Mouse (Mus musculus) layer of hippocampus, postnatal 36 days (tissue): Measurements from ENCODE around the gene A130010J15Rik. TPM values are rescaled to one million over a fixed set of nuclear protein-coding genes. Genes with fewer than 3 reads are reported as not detected.

Source experiments
- DNase-seq, 2 experiments: peaks; one replicate each; pipeline ENCODE4 v3.0.0; 2022
- total RNA-seq, 2 experiments: library from RNA; stranded (reverse); gene quantifications; 2 replicates each; pipeline ENCODE4 v1.2.3; 2021

A130010J15Rik gene
- total RNA-seq, result 1 to 10 TPM; 4.4 to 5.6 TPM

DNA sequence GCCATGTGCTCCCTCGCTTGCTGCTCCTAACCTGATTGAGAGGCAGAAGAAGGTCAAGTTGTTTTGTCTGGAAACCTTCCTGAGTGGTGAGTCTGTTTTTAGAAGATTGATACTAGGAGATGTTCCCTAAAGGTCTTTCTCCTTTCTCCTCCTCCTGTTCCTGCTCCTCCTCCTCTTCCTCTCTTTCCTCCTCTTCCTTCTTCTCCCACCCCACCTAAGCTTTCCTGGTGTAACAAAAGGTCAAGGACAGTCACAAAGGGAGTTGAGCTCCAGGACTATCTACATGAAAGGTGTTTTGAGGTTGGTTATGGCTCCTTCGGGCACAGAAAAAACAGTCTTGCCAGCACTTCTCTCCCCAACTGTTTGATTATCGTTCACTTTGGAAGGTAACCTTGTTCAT, at the start of gene A130010J15Rik:
Gene A130010J15Rik (plus strand): TSS at position 301 of the 400 bp plus-strand sequence.
- no peak for DNase-seq

DNA sequence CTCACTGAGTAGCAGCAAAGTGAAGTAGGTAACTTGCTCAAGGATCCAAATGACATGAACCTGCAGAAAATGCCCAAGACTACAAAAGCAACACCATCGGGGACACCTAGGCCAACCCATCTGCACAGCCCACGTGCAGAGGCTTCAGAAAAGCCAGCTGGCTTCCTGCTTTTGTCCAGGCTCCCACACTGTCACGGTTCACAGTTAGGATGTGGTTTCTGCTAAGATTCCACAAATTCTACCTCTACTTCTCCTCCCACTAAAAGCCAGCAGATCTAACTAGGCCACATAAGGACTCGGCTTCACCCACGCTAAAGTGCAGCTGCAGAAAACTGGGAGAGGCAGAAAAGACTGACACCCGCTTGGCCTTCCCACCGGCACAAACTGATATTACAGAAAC, 45.1 kb upstream of the A130010J15Rik start:
- no peak for DNase-seq

DNA sequence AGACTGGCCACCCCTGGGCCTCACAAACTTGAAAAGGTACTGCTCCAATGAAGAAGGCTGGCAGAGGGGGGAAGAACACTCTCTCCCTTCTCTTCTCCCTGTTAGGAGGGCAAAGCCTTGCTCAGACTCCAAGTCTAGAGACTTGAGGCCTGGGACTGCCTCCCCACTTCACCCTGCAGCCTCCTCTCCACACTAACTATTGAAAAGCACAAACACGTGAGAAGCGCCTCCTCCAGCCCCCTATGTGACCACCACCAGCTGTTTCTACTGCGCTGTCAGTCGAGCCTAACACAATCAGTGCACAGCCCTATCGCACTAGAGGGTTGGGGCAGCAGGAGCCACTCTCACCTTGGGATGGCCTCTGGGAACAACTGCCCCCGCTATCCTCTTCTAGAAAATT, 44.6 kb upstream of the A130010J15Rik start:
- no peak for DNase-seq

DNA sequence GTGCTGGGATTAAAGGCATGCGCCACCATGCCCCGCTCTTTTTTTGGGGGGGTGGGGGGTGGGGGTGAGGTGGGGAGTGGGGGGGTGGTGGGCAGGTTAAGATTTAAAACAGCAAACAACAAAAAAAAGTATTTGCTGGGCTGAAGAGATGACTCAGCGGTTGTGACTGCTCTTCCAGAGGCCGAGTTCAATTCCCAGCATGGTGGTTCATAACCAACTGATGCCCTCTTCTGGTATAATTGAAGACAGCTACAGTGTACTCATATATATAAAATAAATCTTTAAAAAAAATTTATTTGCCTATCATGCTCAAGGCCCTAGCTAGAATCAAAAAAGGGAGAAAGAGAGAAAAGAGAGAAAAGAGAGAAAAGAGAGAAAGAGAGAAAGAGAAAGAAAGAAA, 42.0 kb upstream of the A130010J15Rik start:
- no peak for DNase-seq

DNA sequence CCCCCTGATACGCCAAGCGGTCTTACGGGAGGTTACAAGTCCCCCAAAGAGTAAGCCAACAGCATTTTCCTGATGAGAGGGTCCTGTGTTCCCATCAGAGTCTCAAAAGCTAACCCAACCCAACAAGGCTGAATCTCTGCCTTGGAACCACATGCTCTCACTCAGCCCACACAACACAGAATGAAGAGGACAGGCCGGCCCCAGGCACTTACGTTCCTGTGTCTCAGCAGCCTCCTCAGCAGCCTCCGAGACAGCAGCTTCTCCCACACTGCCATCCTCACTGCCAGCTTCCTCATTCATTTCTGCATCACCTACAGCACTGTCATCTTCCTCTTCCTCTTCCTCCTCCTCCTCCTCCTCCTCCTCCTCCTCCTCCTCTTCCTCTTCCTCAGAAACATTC, 39.8 kb upstream of the A130010J15Rik start:
- peak in 1 of 2 experiments; percentile 15 for DNase-seq

DNA sequence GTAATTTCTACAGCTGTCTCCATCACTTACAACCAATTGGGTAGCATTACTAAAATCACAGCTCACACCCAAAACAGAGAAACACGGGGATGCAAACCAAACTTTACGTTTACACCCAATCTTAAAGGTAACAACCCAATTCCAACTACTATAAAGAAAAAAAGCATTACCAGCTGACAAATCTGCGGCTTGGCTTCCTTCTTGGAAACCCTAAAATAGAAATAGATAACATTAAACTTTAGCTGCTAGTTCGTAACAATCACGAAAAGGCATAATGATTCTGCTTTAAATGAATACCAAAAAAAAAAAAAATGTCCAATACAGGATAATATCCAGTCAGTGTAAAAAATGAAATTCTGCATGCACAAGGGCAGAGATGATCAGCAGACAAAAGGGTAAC, 38.5 kb upstream of the A130010J15Rik start:
- DNase-seq, result no peak

DNA sequence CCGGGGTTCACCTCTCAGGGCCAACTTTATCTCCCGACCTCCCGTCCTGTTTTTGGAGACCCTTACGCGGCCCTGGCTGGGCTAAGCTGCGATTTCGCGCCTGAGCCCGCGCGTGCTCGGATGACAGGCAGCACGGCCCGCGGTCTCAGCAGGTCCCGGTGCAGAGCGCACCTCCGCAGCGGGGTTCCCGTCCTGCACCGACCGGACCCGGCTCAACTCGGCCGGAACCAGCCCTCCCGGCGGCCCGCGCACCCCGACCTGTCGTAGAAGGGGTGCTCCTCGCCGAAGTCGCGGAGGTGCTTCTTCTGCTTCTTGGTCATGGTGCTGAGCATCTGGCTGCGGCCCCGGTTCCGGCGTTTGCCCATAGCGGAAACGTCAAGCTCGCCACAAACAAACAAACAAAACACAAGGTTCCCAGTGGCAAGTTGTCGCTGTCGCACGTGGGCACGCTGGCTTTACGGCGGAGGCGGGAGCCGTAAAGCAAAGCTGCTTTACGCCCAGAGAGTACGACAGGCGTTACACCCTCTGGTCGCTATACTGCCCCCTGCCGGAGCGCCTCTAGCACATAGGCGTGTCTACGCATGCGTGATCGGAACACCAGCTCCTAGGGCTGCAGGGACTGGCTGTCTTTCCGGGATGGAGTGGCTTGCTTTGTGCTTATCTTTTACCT, 37.9 kb upstream of the A130010J15Rik start, which contains the start of gene Diexf:
Gene Diexf (minus strand): TSS at position 487 of the 670 bp plus-strand sequence.
- DNase-seq, result peak; percentile 92 to 94

DNA sequence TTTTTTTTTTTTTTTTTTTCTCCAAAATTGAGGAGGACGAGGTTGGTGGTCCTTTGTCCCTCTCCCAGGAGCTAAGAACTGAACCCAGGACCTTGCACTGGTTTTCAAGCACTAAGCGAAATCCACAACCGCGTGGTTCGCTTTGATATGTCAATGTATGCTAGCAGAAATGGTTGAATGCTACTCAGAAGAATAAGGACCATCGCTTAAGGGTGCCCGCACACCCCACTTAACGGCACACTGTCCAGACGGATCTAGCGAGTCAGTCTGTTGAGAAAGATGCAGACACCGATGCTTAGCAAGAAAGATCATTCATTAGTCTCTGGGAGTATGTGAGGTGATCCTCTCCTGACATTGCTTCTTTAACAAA, 37.4 kb upstream of the A130010J15Rik start:
- DNase-seq, result no peak

DNA sequence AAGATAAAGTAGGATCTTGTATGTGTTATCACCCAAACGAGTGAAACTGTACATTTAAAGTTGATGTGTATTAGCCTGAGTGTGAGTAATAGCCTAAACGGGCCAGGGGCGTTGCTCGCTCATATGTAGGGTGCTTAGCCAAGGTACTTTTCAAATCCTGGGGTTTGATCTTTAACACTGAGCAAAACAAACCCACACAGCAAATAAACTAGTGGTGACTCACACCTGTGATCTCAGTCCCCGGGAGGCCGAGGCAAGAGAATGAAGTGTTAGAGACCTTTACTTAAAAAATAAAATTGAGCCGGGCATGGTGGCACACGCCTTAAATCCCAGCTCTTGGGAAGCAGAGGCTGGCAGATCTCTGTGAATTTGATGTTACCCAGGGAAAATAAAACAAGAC, 37.0 kb upstream of the A130010J15Rik start:
- no peak for DNase-seq

DNA sequence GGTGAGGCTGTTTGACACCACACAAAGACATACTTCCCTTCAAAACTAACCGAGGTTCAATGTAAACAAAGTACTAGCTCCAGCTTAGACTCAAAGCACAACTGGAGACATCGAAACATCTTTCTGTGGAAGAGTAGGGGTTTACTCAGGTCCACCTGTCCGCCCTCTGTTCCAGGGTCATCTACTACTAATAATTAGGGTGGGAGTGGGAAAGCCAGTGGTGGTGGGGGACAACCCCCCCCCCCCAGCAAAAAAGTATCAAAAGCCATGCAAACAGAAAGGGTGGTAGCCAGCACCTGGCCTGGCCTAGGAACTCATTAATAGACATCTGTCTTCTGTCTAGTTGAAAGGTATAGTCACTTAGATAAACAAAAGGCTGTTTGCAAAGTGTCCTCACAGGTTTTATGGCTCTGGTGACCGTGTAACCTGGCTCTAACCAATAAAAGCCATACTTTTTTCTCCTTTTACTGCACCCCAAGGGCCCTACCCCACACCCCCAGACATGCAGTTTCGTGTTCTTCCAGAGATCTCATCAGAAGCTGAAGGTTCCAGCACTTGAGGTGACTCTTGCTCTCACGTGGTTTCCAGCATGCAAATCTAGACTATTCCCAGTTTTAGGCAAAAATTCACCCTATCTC, 36.4 kb upstream of the A130010J15Rik start:
- DNase-seq, result no peak

DNA sequence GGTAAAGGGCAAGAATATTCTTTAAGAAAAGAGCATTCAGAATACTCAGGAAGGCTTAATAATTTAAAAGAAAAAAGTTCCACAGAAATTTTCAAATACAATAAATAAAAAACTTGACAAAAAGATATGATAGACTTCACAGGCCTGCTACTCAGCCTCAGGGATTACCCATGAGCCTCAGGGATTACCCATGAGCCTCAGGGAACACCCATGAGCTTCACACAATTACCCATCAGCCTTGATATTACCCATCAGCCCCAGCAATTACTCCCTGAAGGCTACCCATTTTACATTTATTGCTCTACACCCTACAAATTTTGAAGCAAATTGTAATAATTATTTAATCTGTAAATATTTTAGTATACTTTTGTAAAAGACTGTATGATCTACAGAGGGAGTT, 35.5 kb upstream of the A130010J15Rik start:
- no peak for DNase-seq

DNA sequence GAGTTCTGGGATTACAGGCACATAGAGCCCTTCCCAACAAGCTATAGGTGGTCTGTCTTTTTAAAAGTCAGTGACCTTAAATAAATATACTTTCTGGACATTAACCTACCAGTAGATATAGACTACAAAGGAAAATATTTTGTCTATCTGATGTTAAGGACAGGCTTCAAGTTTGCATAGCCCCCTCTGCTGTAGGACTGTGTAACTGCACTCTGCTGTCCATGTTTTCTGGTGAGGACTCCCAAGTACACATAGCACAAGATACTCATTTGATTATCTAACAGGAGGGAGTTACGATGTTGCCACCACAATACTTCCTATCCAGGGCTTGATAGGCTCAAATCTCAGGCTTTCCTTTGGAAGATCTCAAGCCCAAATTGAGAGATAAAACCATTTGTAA, 34.1 kb upstream of the A130010J15Rik start:
- no peak for DNase-seq

DNA sequence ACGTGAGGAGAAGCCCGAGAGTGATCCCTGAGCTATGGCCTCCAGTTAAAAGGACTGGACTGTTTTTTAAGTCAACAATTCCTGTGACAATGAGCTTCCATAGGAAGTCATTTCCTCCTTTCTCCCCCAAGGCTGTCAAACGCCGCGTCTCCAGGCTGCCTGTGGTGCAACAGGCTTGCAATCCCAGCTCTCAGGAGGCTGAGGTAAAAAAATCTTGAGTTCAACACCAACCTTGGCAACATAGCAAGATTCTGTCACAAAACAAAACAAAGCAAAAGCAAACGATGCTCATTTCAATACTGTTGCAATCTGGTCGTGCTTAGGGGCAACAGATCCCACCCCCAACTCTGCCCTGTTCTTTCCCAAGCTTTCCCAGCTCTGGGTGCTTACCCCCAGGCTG, 29.8 kb upstream of the A130010J15Rik start:
- no peak for DNase-seq

DNA sequence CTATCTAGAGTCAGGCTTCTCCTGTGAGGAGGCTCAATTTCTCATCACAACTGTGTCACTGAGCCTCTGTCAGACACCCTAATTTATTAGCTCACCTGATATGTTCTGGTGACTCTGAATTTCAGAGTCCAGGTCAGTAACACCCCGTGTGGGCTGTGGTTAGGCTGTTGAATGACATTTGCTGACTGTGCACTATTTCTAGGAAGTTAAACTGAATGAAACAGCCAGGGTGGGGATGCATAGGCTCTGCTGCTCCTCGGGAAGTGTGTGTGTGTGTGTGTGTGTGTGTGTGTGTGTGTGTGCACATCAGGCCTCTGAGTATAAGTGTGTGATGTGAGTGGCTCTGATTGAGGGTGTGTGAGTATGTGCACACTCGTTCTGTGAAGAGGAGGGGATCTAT, 29.2 kb upstream of the A130010J15Rik start:
- no peak for DNase-seq

DNA sequence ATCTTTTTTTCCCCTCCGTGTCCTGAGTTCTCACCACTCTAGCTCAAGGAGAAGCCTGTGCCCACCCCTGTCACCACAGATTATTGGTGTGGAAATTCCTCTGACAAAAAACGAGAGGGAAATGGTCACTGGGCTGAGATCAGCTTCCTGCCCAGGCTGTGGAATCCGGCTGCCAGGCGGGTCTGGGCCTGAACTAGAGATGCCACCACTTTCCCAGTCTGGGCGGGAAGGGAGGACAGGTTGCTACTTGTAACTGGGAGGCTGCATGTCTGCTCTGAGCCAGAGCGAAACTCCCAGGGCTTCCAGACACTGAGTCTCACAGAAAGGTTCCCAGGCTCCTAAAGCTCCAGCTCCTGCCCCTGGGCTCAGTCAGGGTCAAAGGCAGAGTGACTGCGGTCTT, 26.7 kb upstream of the A130010J15Rik start:
- DNase-seq, result no peak

DNA sequence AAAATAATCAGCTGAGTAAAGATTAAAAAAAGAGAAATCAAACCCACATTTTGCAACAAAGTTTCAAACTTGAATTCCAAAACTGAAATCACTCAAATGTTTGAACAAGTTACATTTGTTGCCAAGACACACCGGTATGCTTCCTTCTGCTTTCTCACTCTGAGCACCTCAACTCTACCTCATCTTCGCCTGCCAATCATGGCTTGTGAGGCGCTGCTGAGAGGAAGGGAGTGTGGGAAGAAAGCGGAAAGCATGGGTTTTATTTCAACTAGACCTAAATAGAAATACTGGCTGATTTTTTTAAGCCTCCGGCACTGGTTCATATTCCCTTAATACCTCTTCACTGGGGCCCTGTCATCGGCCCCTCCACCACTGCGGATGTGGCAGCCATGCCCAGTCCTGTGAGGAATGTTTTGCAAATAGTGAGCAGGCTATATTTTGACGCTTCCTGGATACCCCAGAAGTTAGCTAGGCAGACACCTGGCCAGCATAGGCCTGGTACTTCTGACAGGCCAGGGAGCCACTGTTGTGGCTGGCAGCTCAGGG, 25.3 kb upstream of the A130010J15Rik start:
- no peak for DNase-seq

DNA sequence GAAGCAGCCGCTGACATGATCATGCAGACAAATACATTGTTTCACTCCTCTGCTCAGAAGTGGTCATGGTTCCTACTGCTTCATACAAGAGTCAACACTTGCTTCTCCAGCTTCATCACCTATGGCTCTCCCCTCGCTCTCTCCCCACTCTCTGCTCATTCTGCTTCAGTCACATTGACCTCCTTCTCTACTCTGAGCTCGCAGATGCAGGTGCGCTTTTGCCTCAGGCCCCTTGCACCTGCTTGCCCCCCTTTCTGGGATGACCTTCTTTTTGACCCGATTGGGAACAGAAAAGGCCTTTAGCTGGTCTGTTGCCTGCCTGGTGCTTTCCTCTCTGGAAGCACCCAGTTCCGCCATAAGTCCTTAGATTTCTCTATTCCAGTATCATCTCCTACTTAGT, 23.3 kb upstream of the A130010J15Rik start:
- DNase-seq, result no peak

DNA sequence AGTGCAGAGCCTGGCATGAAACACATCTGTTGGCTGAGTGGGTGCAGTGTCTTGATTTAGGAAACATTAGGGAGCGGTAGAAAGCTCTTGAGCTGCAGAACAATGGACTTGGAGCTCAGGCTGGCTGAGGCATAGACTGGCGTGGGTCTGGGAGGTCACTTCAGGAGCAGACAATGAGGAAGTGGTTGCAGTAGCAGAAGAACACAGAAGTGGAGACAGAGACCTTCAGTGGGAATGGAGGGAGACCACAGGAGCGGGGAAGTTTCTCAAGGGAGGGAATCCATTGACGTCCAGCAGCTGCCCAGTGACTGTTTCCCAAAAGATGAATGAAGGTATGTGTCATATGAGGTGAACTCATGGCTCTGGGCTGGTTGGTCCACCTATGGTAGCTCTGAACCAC, 22.7 kb upstream of the A130010J15Rik start:
- no peak for DNase-seq

DNA sequence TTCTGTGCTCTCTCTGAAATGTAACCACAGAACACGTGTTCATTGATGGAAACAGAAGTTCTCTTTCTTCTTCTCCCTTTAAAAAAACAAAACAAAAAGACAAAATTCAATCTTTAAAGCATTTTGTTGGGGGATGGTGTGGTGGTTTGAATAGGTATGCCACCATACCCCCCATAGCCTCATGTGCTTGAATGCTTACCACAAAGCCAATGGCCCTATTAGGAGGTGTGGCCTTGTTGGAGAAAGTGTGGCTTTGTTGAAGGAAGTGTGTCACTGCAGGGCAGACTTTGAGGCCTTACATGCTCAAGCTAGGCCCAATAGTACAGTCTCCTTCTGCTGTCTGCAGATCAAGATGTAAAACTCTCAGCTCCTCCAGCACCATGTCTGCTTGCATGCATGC, 21.4 kb upstream of the A130010J15Rik start:
- DNase-seq, result no peak

DNA sequence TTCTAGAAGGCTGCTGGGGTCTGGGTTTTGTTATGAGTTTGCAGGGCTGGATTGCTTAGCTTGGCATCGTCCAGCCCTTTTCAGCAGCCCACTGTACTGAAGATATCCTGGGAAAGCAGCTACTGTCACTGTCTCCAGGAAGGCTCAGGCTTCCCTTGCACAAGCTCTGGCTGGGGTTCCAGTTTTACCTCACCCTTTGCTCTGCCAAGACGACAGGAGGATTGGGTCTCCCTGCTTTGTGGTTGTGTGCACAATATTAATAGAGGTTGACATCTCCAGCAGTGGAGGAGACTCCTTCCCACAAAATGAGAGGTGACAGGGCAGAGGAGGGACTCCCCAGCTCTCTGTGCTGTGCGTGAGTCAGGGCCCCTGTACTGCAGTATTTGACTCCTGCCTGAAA, 18.6 kb upstream of the A130010J15Rik start:
- no peak for DNase-seq

DNA sequence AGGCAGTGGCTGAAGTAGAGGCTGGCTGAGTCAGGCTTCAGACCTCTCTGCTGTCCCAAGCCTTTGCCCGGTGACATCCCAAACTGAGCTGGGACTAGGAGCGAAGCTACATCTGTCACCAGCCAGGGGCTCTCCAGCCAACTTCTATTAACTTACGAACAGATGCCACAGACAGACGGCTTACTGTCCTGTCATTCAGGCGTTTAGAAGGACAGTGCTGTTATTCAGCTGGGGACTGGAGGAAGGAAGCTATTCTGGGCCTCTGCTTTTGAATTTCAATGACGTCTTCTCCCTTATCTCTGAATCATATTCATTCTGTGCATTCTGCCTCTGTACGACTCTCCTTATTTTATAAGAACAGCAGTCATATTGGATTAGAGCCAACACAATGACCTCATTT, 16.7 kb upstream of the A130010J15Rik start:
- DNase-seq, result peak; percentile 16 to 17

DNA sequence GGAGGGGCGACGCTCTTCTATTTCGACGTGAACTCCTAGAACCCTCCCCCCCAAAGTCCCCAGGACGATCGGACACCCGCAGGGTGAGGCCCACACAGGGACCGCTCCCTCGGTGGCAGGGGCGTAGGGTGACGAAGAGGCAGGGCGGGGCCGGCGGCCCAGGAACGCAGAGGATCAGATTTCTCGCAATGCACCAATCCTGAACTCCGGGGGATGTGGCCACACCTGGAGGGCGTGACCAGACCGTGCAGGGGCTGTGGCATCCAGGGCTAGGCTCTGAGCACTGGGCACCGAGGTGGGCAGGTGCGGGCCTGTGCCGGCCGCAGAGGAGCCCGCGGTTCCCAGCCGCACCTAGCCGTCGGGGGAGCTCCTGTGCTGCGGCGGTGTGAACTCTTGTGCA, 15.0 kb upstream of the A130010J15Rik start, which contains the start of gene Irf6:
Gene Irf6 (plus strand): TSS at position 240 of the 400 bp plus-strand sequence.
- no peak for DNase-seq

DNA sequence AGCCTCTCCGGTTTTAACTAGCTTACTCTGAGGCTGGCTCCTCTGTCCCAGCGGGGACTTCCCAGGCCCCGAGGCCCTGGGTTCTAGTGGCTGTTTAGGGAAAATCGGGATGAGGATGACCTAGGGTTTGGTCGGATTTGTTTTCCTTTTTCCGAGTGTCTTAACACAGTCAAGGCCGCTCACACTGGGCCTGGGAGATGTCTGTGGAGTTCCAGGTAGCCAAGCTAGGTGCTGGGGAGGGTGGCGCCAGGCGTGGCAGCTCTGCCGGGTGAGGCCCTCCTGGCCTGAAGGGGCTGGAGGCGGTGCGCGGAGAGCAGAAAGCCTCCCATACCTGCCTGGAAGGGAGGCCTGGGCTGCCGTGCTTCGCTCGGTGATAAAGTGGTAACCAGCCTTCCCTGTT, 14.3 kb upstream of the A130010J15Rik start:
- no peak for DNase-seq
